Mouse (Mus musculus) left cerebral cortex, adult 2 months (tissue): Measurements from ENCODE around the gene A630010A05Rik. TPM values are rescaled to one million over a fixed set of nuclear protein-coding genes. Genes with fewer than 3 reads are reported as not detected.
"Not testable (repeated sequence)": the region's sequence is repeated elsewhere in the genome, so short reads cannot be mapped to it uniquely, and the experiment has no call there.

Experiments
- DNase-seq, 2 experiments: peaks; one replicate each; pipeline ENCODE4 v3.0.0; 2021 to 2022; ENCODE audit warnings: low spot score in 2 of 2, mixed read lengths in 1 of 2; ENCODE audit errors: extremely low spot score in 1 of 2
- H3K27ac ChIP-seq: fragments of 200-600 bp; 2 replicates; pipeline ENCODE4 v1.8.1; 2022
- H3K4me3 ChIP-seq: fragments of 200-600 bp; 2 replicates; pipeline ENCODE4 v1.8.1; 2022
- CTCF ChIP-seq: fragments of 200-600 bp; IDR thresholded peaks from 2 replicates; pipeline ENCODE4 v1.8.1; 2022; ENCODE audit warnings: antibody characterized with exemption, mild to moderate bottlenecking, moderate library complexity
- intact Hi-C: fragments of 180-260 bp; cut with DNase I; formaldehyde crosslinking; loops from one replicate; pipeline ENCODE4 v1.15.1; 2025
- long read RNA-seq, 2 experiments: library from polyadenylated mRNA; stranded (forward); transcript quantifications; one replicate each; pipeline ENCODE4 v2.0.0; 2021; ENCODE audit warnings: borderline mapping rate in 2 of 2
- total RNA-seq, 2 experiments: library from RNA; stranded (reverse); gene quantifications; 2 replicates each; pipeline ENCODE4 v1.2.3; 2021

Gene A630010A05Rik
- not detected for total RNA-seq
- long read RNA-seq, experiment 1, result 0 reads
- long read RNA-seq, experiment 2, result 0 reads

- no peak for DNase-seq
- Histone ChIP-seq H3K27ac (no peak within 1 kb of the TSS), H3K4me3 (no peak within 1 kb of the TSS)
- no peak for TF ChIP-seq CTCF
- intact Hi-C loops, result no loop called here
Observed at GRCm38 (mm10) chr16:14562017-14562416, at the start of gene A630010A05Rik. Gene A630010A05Rik (plus strand): TSS chr16:14562317.

DNA sequence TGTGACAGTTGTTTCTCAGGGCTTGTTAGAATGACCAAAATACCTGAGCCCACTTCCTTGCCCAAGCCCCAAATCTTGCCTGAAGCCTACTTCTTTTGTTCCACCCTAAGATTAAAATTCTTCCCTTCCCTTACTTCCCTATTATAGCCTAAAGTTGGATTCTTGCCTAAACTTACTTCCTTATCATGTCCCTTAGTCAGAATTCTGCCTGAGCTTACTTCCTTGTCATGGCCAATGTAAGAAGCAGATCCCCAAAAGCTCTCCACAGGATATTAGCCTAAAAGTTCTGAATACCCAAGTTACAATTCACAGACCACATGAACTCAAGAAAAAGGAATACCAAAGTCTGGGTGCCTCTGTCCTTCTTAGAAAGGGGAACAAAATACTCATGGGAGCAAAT, 26.4 kb upstream of the A630010A05Rik start:
- no peak for TF ChIP-seq CTCF
- intact Hi-C loops, result no loop called here
- H3K27ac ChIP-seq, result no peak overlapping the region
- no peak overlapping the region for H3K4me3 ChIP-seq
- no peak for DNase-seq

DNA sequence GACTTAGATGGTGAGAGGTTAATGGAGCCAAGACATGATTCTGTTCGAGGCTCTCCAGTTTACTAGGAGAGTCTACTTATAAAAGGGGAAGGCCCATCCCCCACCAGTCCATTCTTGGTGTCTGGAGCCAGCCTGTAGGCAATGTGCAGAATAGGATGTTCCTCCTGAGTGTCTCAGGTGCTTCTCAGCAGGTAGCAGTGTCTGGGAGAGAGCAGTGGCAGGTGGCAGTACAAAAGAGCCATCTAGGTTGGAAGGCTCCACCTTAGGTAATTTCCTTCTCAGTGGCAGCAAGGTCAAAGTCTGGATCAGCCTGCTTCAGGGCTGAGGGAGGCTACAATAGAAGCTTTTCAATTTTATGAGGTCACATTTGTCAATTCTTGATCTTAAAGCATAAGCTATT, 4.9 kb upstream of the A630010A05Rik start:
- H3K4me3 ChIP-seq, intact Hi-C loops, DNase-seq, H3K27ac ChIP-seq: not testable (repeated sequence)

Other genes with a start within 250 kb of the A630010A05Rik start
- gene Fopnl, start 244.9 kb upstream of the A630010A05Rik start, total RNA-seq, result 10 to 100 TPM; 48.6 to 50.0 TPM
- 10 to 100 TPM; 16.4 to 18.4 TPM for gene Abcc1, start 200.8 kb upstream of the A630010A05Rik start, total RNA-seq